Mouse (Mus musculus) heart, embryonic 12.5 days (tissue): ENCODE data around the gene Hlcs. TPM values are rescaled to one million over a fixed set of nuclear protein-coding genes. Genes with fewer than 3 reads are reported as not detected.

Source experiments
- ATAC-seq: fragments of 200-750 bp; cut with Nextera tagmentation; 2 replicates; pipeline ENCODE4 v1.8.0; 2017; ENCODE audit warnings: moderate TSS enrichment, moderate library complexity; ENCODE audit not compliant: insufficient number of reproducible peaks, low FRiP score
- H3K27ac ChIP-seq: fragments of 300-500 bp; sonication (generic); 2 replicates; pipeline ENCODE4 v1.5.1; 2016; ENCODE audit warnings: mild to moderate bottlenecking, moderate library complexity; ENCODE audit not compliant: poor library complexity, severe bottlenecking
- H3K27me3 ChIP-seq: fragments of 300-500 bp; sonication (generic); replicated peaks from 2 replicates; pipeline ENCODE4 v1.6.1; 2016; ENCODE audit warnings: mild to moderate bottlenecking, moderate library complexity
- H3K36me3 ChIP-seq: fragments of 300-500 bp; sonication (generic); 2 replicates; pipeline ENCODE4 v1.6.1; 2016; ENCODE audit warnings: mild to moderate bottlenecking, moderate library complexity
- H3K4me1 ChIP-seq: fragments of 300-500 bp; sonication (generic); replicated peaks from 2 replicates; pipeline ENCODE4 v1.6.1; 2016; ENCODE audit warnings: mild to moderate bottlenecking
- H3K4me2 ChIP-seq: fragments of 300-500 bp; sonication (generic); 2 replicates; pipeline ENCODE4 v1.6.1; 2016; ENCODE audit warnings: mild to moderate bottlenecking, moderate library complexity
- H3K4me3 ChIP-seq: fragments of 300-500 bp; sonication (generic); 2 replicates; pipeline ENCODE4 v1.5.1; 2016; ENCODE audit warnings: mild to moderate bottlenecking
- H3K9ac ChIP-seq: fragments of 300-500 bp; sonication (generic); 2 replicates; pipeline ENCODE4 v1.6.1; 2016; ENCODE audit warnings: mild to moderate bottlenecking, moderate library complexity
- H3K9me3 ChIP-seq: fragments of 300-500 bp; sonication (generic); replicated peaks from 2 replicates; pipeline ENCODE4 v1.6.1; 2016; ENCODE audit warnings: mild to moderate bottlenecking, moderate library complexity
- WGBS: fragments of 180-500 bp; shearing (Covaris S2); methylation state at CpG from one replicate; pipeline ENCODE4 v1.1.7; 2016; 5-methylcytosine and 5-hydroxymethylcytosine counted together
- polyA plus RNA-seq: library from polyadenylated mRNA; unstranded; fragments of >200 nt; fragmentation: Nextera tagmentation; extraction: Ambion mirVana; gene quantifications from 2 replicates; pipeline ENCODE4 v1.2.1, GENCODE M21; 2016

The Hlcs gene
- polyA plus RNA-seq, 1 experiment from 2014 or later: 11.0 TPM

DNA sequence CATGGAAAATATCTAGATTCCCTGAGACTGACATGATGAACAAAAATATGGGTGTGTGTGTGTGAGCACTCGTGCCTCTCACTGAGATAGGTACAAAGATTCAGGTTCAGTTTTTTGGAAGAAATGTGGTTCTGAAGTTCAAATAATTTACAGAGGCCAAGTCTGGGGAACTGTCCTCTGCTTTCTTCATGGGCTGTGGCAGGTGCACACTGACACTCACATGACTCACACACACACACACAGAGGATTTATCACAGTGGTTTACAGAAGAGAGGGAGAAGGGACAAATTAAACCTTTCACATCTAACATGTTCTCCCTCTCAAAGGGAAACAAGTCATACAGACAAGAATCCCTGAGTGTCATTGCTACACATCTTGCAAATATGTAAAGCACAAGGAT is 140.0 kb downstream of the Hlcs start:
- H3K9me3 ChIP-seq: no peaks in the 10 kb centered on the region
- H3K27ac ChIP-seq: no peak overlapping the region
- no peak overlapping the region for H3K9ac ChIP-seq
- H3K4me1 ChIP-seq: 0 out of 2 replicates have a peak, but pooled peaks cover 2% of the 10 kb centered on the region
- no peak for ATAC-seq
- no peak overlapping the region for H3K4me3 ChIP-seq
- 86% methylated on average over 1 of the region's 1 CpGs for WGBS
- H3K36me3 ChIP-seq: no peaks in the 10 kb centered on the region
- H3K27me3 ChIP-seq: peaks cover 18% of the 10 kb centered on the region
- no peak overlapping the region for H3K4me2 ChIP-seq

DNA sequence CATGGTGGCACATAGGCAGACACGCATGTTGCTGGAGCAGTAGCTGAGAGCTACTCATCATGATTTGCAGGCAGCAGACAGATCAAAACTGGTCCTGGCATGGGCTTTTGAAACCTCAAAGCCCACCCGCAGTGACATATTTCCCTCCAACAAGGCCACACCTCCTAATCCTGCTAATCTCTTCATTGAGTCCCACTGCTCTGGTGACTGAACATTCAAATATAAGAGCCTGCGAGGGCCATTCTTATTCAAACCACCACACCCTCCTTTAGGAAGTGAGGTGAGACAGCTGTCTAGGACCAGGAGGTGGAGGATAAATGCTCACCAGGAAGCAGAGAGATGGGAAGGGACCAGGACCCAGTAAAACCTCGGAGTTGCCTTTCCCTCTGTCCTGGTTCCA is 143.2 kb downstream of the Hlcs start:
- Histone ChIP-seq H3K9me3 (no peaks in the 10 kb centered on the region), H3K9ac (no peak overlapping the region), H3K4me3 (no peak overlapping the region), H3K4me2 (no peak overlapping the region), H3K27ac (no peak overlapping the region), H3K4me1 (peaks cover 4% of the 10 kb centered on the region; the same call in 1 of the 2 replicates), H3K27me3 (no peaks in the 10 kb centered on the region), H3K36me3 (no peaks in the 10 kb centered on the region)
- ATAC-seq: no peak
- 46% methylated on average over 4 of the region's 4 CpGs for WGBS

DNA sequence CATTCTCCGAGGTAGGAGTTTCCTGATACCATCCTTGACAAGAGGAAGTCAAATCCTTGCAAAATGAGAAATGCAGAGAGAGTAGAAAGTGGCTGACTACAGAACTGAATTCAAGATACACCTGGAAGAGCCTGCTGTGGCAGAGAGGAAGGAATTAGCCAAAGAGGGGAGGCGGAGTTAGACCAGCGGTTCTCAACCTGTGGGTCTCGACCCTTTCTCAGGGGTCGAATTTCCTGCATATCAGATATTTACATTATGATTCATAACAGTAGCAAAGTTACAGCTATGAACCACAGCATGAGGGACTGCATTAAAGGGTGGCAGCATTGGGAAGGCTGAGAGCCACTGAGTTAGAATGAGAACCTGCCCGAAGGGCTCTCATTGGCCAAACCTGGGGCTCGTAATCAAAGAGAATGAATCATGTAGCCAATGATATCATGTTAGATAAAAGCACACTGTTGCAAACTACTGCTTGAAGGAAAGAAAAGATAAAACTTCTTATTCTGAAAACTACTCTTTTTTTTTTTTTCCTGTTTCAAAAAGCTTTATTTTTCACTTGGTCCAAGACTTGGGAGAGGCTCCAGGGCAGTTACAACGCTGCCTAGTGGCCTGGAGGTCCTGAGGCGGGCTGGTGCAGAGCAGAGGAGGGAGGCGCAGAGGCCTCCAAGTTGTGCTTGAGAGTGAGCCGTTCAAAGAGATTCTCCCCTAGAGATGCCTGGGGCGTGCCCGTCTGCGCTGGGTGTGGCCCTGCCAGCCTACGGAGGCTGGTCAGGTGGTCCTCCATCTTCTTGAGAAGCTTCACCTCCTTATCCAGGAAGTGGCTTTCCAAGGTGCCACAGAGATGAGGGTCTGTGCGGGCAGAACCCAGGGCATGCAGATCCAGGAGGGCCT is 144.5 kb downstream of the Hlcs start:
- Histone ChIP-seq H3K4me1 (peaks cover 17% of the 10 kb centered on the region), H3K4me2 (no peak overlapping the region), H3K4me3 (no peak overlapping the region), H3K9ac (no peak overlapping the region), H3K9me3 (no peaks in the 10 kb centered on the region), H3K27me3 (no peaks in the 10 kb centered on the region), H3K27ac (no peak overlapping the region), H3K36me3 (no peaks in the 10 kb centered on the region)
- ATAC-seq: no peak
- 81% methylated on average over 16 of the region's 16 CpGs for WGBS

DNA sequence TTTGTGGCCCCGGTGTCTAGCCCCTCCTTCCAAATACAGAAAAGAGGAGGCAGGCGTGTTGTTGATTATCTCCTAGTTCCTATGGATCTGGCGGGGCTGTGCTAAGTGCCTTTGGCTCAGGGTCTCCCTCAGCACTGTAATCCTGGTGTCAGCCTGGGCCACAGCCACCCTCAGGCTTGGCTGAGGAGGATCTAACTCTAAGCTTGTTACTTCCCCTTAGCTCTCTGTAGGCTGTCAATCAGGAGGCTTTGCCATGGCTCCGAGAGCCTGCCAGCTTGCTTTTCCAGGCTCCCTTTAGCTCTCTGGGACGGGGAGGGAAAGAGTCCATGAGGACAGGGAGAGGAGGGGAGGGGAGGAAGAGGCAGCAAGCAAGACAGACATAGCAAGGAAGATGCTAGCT is 148.4 kb downstream of the Hlcs start:
- Histone ChIP-seq H3K4me2 (no peak overlapping the region), H3K27ac (no peak overlapping the region), H3K4me1 (peaks cover 30% of the 10 kb centered on the region), H3K9ac (no peak overlapping the region), H3K27me3 (no peaks in the 10 kb centered on the region), H3K36me3 (no peaks in the 10 kb centered on the region), H3K9me3 (no peaks in the 10 kb centered on the region), H3K4me3 (no peak overlapping the region)
- ATAC-seq: no peak
- WGBS: 12% methylated on average over 5 of the region's 5 CpGs

DNA sequence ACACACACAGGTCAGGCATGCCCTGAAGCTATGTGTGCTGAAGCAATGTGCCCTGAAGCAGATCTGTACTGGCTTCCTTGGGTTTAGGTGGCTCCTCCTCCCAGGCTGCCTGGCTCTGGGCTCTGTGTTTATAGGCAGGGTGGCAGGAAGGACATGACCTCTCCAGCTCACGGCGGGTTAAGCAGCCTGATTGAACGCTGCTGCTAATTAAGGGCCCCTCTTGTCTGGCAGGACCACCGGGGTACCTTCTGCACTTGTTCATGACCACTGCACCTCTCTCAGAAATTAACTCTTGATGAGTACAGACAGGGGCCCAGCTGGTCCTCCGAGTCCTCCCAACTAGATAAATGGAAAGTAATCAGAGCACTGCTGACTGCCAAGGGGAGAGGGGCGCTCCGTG is 149.1 kb downstream of the Hlcs start:
- Histone ChIP-seq H3K4me1 (peaks cover 30% of the 10 kb centered on the region), H3K27me3 (no peaks in the 10 kb centered on the region), H3K36me3 (no peaks in the 10 kb centered on the region), H3K27ac (no peak overlapping the region), H3K9ac (no peak overlapping the region), H3K4me2 (peak overlapping the region; percentile 35), H3K9me3 (no peaks in the 10 kb centered on the region), H3K4me3 (no peak overlapping the region)
- ATAC-seq: no peak
- WGBS: 22% methylated on average over 7 of the region's 7 CpGs

DNA sequence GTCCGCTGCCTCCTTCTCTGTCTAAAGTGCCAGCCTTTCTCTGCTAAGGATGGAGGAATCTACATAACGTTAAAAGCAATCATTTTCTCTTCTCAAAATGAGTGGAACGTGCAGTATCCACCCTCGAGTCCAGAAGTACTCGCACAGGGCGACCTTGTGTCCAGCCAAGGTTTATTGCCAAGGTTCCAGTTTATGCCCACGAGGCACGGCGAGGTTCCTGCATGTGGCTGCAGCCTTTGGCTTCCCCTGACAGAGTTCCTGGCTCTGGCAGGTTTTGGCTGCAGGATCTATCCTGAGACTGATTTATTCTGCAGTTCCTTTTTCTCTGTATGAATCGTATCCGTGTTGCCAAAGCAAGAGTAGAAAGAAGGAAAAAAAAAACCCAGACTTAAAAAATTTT is 150.3 kb downstream of the Hlcs start:
- no peak overlapping the region for H3K4me3 ChIP-seq
- no peaks in the 10 kb centered on the region for H3K36me3 ChIP-seq
- H3K9ac ChIP-seq: no peak overlapping the region
- peaks cover 30% of the 10 kb centered on the region for H3K4me1 ChIP-seq
- no peak overlapping the region for H3K4me2 ChIP-seq
- WGBS: 89% methylated on average over 11 of the region's 11 CpGs
- no peak for ATAC-seq
- no peak overlapping the region for H3K27ac ChIP-seq
- H3K27me3 ChIP-seq: no peaks in the 10 kb centered on the region
- no peaks in the 10 kb centered on the region for H3K9me3 ChIP-seq

DNA sequence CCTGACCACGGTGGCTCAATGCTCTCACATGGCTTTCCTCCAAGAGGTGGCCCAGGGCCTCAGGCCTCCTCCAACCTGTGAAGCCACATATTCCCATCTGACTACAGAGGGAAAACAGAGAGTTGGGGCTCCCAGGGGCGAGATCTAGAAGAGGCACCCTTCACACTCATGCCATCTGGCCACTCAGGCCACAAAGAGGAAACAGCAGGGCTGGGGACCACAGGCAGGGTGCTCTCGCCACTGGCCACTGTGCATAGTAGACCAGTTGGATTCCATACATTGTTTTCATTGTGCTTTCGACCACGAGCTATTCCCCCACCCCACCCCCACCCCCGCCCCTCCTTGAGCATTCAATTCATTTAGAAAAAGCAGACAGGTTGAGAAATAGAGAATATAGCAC is 151.4 kb downstream of the Hlcs start:
- no peak overlapping the region for H3K4me2 ChIP-seq
- peak overlapping the region; percentile 27; the same call in 1 of the 2 replicates for H3K9ac ChIP-seq
- H3K4me3 ChIP-seq: no peak overlapping the region
- ATAC-seq: no peak
- no peak overlapping the region for H3K27ac ChIP-seq
- H3K27me3 ChIP-seq: no peaks in the 10 kb centered on the region
- peaks cover 30% of the 10 kb centered on the region for H3K4me1 ChIP-seq
- WGBS: 45% methylated on average over 6 of the region's 6 CpGs
- H3K36me3 ChIP-seq: no peaks in the 10 kb centered on the region
- H3K9me3 ChIP-seq: no peaks in the 10 kb centered on the region

DNA sequence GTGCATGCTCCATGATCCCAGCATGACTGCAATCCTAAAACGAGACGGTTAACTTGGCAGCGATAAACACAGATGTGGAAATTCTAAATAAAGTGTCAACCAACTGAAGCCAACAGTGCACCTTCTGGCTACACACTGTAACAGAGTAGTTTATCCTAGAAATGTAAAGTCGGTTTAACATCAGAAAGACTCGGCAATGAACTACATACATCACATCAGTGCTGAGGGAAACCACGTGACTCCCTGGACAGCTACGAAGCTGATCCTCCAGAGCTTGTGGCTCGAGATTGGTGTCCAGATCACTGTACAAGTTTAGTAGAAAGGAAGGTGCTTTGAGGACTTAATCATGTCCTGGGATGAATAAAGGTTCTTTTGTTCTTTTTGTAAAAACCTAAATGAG is 155.6 kb downstream of the Hlcs start:
- H3K4me3 ChIP-seq: no peak overlapping the region
- no peaks in the 10 kb centered on the region for H3K27me3 ChIP-seq

DNA sequence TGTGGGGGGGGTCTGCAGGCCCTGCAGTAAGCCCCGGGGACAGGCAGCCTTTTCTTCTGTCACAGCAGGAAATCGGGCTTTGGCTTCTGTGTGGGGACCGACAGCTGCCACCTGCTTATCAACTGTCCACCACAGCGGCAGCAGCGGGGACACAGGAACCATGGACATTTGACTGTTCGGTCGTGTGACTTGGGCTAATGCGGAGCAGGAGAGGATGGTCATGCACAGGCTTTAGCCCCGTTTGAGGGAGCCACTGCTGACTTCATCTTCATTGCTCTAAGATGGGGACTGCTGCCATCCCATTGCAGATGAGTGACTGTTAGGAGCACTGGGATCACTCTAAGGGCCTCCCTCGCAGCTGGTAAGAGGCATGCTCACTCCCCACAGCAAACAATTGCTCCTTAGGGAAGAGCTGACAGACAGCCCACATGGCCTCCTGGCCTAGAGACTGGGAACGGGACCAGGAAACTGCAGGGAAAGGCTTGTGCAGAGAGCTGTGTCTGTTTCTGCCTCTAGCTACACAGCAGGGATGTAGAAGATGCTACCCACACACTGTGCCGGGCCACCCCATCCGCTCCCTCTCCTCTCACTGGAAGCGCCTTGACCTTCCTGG is 158.2 kb downstream of the Hlcs start:
- Histone ChIP-seq H3K4me1 (peaks cover 19% of the 10 kb centered on the region), H3K27me3 (no peaks in the 10 kb centered on the region; the same call in 1 of the 2 replicates), H3K36me3 (no peaks in the 10 kb centered on the region), H3K9ac (no peak overlapping the region), H3K27ac (no peak overlapping the region), H3K4me3 (no peak overlapping the region), H3K4me2 (no peak overlapping the region), H3K9me3 (no peaks in the 10 kb centered on the region)
- 34% methylated on average over 14 of the region's 14 CpGs for WGBS
- no peak for ATAC-seq

More for the DNA sequence above, 155.6 kb downstream of the Hlcs start:
- no peak overlapping the region for H3K27ac ChIP-seq
- 77% methylated on average over 8 of the region's 8 CpGs for WGBS
- no peak overlapping the region for H3K9ac ChIP-seq
- H3K9me3 ChIP-seq: no peaks in the 10 kb centered on the region
- ATAC-seq: no peak
- no peak overlapping the region for H3K4me2 ChIP-seq
- H3K36me3 ChIP-seq: no peaks in the 10 kb centered on the region
- peaks cover 19% of the 10 kb centered on the region for H3K4me1 ChIP-seq

DNA sequence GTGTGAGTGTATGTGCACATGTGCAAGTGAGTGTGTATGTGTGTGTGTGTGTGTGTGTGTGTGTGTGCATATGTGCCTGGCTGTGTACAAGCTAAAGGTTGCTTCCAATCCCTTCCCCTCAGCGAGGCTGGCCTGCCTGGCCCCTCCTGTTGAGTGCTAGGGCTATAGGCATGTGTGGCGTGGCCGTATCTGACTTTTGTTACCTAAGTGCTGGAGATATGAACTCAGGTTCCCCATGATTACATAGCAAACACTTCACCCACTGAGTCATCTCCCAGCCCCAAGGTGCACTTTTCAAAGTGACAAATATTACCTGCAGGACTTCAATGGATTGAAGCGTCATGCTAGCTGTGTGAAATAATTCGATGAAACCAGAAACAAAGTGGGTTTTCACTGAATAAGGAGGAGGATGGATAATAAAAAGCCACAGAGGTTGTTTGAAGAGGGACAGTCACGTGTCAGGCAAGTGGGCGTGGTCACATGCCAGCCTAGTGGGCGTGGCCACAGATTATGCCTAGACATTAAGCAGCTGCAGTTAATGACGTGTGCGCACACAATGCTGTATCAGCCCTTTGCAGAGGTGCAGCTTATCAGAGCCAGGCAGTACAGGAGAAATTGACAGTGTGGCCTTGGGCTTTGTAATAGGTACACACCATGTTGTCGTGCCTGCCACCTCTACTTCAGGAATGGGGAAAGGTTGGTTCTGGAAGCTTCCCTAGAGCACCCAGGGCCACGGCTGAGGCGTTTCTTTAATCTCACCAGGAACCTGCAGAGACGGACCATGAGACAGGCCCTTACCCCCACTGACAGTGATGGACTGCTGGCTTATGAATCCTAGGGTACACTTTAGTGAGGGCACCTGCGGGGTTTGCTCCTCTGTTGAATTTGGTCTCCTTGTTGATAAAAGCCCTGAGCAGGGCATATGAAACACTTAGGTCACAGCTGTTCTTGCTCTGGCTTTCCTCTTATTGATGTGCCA is 163.0 kb downstream of the Hlcs start:
- Histone ChIP-seq H3K36me3 (no peaks in the 10 kb centered on the region), H3K9ac (no peak overlapping the region), H3K27me3 (no peaks in the 10 kb centered on the region; the same call in 1 of the 2 replicates), H3K4me3 (no peak overlapping the region), H3K9me3 (no peaks in the 10 kb centered on the region), H3K4me2 (no peak overlapping the region), H3K4me1 (peaks cover 29% of the 10 kb centered on the region), H3K27ac (no peak overlapping the region)
- ATAC-seq: peak; percentile 85
- 58% methylated on average over 15 of the region's 15 CpGs for WGBS

DNA sequence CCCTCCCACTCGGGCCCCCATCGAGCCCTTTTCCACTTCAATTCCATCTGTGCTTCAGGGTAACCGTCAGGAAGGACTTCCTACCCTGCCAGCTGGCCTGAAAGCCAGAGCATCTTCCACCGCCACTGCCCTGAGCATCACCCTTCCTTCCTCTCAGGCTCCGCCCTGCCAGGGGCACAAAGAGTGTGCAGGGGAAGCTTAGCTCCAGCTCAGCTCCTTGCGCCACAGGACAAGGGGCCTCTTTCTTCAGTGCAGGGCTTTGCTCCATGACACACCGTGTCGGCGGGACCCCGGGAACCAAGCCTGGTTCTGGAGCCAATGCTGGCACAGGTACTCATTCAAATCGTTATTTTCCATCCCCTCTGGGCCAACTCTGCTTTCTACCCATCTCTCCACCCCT is 165.2 kb downstream of the Hlcs start:
- ATAC-seq: no peak
- Histone ChIP-seq H3K4me2 (no peak overlapping the region), H3K4me3 (no peak overlapping the region), H3K4me1 (peaks cover 29% of the 10 kb centered on the region), H3K9ac (no peak overlapping the region), H3K27me3 (no peaks in the 10 kb centered on the region; the same call in 1 of the 2 replicates), H3K9me3 (no peaks in the 10 kb centered on the region), H3K36me3 (no peaks in the 10 kb centered on the region), H3K27ac (no peak overlapping the region)
- 49% methylated on average over 11 of the region's 11 CpGs for WGBS
